Mouse (Mus musculus) MEL (cell line): ENCODE measurements at regions not wholly inside any gene's neighbourhood (a gene's known extent, or its start where the extent isn't known, plus 50 kb on each side); places are given as distances from the start of the nearest gene placed in this dataset.

Experiments used
- DNase-seq: peaks from one replicate; pipeline ENCODE4 v3.0.0; 2011; ENCODE audit warnings: low read depth, low spot score
- H3K27ac ChIP-seq: 2 replicates; pipeline ENCODE4 v1.5.1; 2012; ENCODE audit warnings: low read depth, mild to moderate bottlenecking, control low read depth, low read length, moderate library complexity; ENCODE audit not compliant: control insufficient read depth
- H3K27me3 ChIP-seq, 2 experiments: fragments of 150-350 bp in 1 of 2; sonication (generic) in 1 of 2; 2 replicates each; pipeline ENCODE4 v1.6.1; 2012; ENCODE audit warnings: low read length in 2 of 2, mild to moderate bottlenecking in 2 of 2, improper control_type of control experiment in 1 of 2, moderate library complexity in 1 of 2; ENCODE audit not compliant: insufficient read depth in 2 of 2, control insufficient read depth in 1 of 2
- H3K36me3 ChIP-seq, 2 experiments: 2 replicates each; pipeline ENCODE4 v1.6.1; 2012 to 2014; ENCODE audit warnings: low read length in 2 of 2, improper control_type of control experiment in 1 of 2, inconsistent platforms in 1 of 2, mild to moderate bottlenecking in 1 of 2; ENCODE audit not compliant: insufficient read depth in 2 of 2, control insufficient read depth in 1 of 2
- H3K4me1 ChIP-seq, 2 experiments: fragments of 150-350 bp in 1 of 2; sonication (generic) in 1 of 2; 2 replicates each; pipeline ENCODE4 v1.6.1; 2012; ENCODE audit warnings: low read length in 2 of 2, improper control_type of control experiment in 1 of 2, mild to moderate bottlenecking in 1 of 2; ENCODE audit not compliant: insufficient read depth in 2 of 2, control insufficient read depth in 1 of 2
- H3K4me3 ChIP-seq, 2 experiments: fragments of 150-350 bp in 1 of 2; sonication (generic) in 1 of 2; 2 replicates each; pipeline ENCODE4 v1.5.1; 2012; ENCODE audit warnings: low read depth in 2 of 2, low read length in 2 of 2, mild to moderate bottlenecking in 2 of 2, moderate library complexity in 2 of 2, control low read depth in 1 of 2, improper control_type of control experiment in 1 of 2; ENCODE audit not compliant: control insufficient read depth in 1 of 2, insufficient read depth in 1 of 2
- H3K79me2 ChIP-seq: 2 replicates; pipeline ENCODE4 v1.6.1; 2012; ENCODE audit warnings: mild to moderate bottlenecking, low read length, moderate library complexity; ENCODE audit not compliant: control insufficient read depth, poor library complexity, insufficient read depth
- H3K9ac ChIP-seq: 2 replicates; pipeline ENCODE4 v1.6.1; 2012; ENCODE audit warnings: low read depth, mild to moderate bottlenecking, control low read depth, low read length, moderate library complexity; ENCODE audit not compliant: control insufficient read depth, poor library complexity, severe bottlenecking
- H3K9me3 ChIP-seq: fragments of 150-350 bp; sonication (generic); replicated peaks from 2 replicates; pipeline ENCODE4 v1.6.1; 2012; ENCODE audit warnings: mild to moderate bottlenecking, low read length, improper control_type of control experiment, moderate library complexity; ENCODE audit not compliant: insufficient read depth
- E2F4 ChIP-seq: IDR thresholded peaks from 2 replicates; pipeline ENCODE4 v1.6.1; 2011; ENCODE audit warnings: low read depth, low read length, improper control_type of control experiment, borderline replicate concordance
- EP300 ChIP-seq, 2 experiments: IDR thresholded peaks; 2 replicates each; pipeline ENCODE4 v1.6.1; 2011; ENCODE audit warnings: improper control_type of control experiment in 2 of 2, low read length in 2 of 2, low read depth in 1 of 2, mild to moderate bottlenecking in 1 of 2
- GATA1 ChIP-seq: IDR thresholded peaks from 2 replicates; pipeline ENCODE4 v1.6.1; 2011; ENCODE audit warnings: low read depth, low read length, improper control_type of control experiment
- HCFC1 ChIP-seq: IDR thresholded peaks from 2 replicates; pipeline ENCODE4 v1.6.1; 2012; ENCODE audit warnings: low read depth, mild to moderate bottlenecking, inconsistent platforms, low read length, improper control_type of control experiment, moderate library complexity
- MAFK ChIP-seq: IDR thresholded peaks from 2 replicates; pipeline ENCODE4 v1.6.1; 2011; ENCODE audit warnings: low read depth, mild to moderate bottlenecking, low read length, improper control_type of control experiment, borderline replicate concordance
- MXI1 ChIP-seq: IDR thresholded peaks from 2 replicates; pipeline ENCODE4 v1.6.1; 2011; ENCODE audit warnings: mild to moderate bottlenecking, low read depth, low read length, improper control_type of control experiment
- POLR2A ChIP-seq, 2 experiments: IDR thresholded peaks; 2 replicates each; pipeline ENCODE4 v1.6.1; 2011 to 2012; ENCODE audit warnings: low read length in 2 of 2, mild to moderate bottlenecking in 2 of 2, control low read depth in 1 of 2, improper control_type of control experiment in 1 of 2, low read depth in 1 of 2, moderate library complexity in 1 of 2; ENCODE audit not compliant: control insufficient read depth in 1 of 2, insufficient read depth in 1 of 2, poor library complexity in 1 of 2
- POLR2AphosphoS2 ChIP-seq: IDR thresholded peaks from 2 replicates; pipeline ENCODE4 v1.6.1; 2011; ENCODE audit warnings: low read length, improper control_type of control experiment
- POLR2AphosphoS5 ChIP-seq: IDR thresholded peaks from 2 replicates; pipeline ENCODE4 v1.6.1; 2012; ENCODE audit warnings: low read depth, borderline replicate concordance, mild to moderate bottlenecking, inconsistent platforms, low read length, moderate library complexity, mixed read lengths
- RCOR1 ChIP-seq: IDR thresholded peaks from 2 replicates; pipeline ENCODE4 v1.6.1; 2012; ENCODE audit warnings: low read depth, mild to moderate bottlenecking, inconsistent platforms, low read length, improper control_type of control experiment
- SMC3 ChIP-seq: IDR thresholded peaks from 2 replicates; pipeline ENCODE4 v1.6.1; 2011; ENCODE audit warnings: low read depth, low read length, improper control_type of control experiment
- TAL1 ChIP-seq: IDR thresholded peaks from 2 replicates; pipeline ENCODE4 v1.6.1; 2012; ENCODE audit warnings: mild to moderate bottlenecking, inconsistent platforms, low read length, moderate library complexity, mixed read lengths
- TCF12 ChIP-seq: IDR thresholded peaks from 2 replicates; pipeline ENCODE4 v1.6.1; 2014; ENCODE audit warnings: low read depth, mild to moderate bottlenecking, inconsistent platforms, low read length, improper control_type of control experiment, moderate library complexity
- UBTF ChIP-seq: IDR thresholded peaks from 2 replicates; pipeline ENCODE4 v1.6.1; 2012; ENCODE audit warnings: low read depth, mild to moderate bottlenecking, inconsistent platforms, low read length, improper control_type of control experiment, moderate library complexity, borderline replicate concordance; ENCODE audit not compliant: insufficient read depth
- USF1 ChIP-seq: IDR thresholded peaks from 2 replicates; pipeline ENCODE4 v1.6.1; 2014; ENCODE audit warnings: low read depth, mild to moderate bottlenecking, inconsistent platforms, low read length, improper control_type of control experiment, moderate library complexity
- ZMIZ1 ChIP-seq: IDR thresholded peaks from 2 replicates; pipeline ENCODE4 v1.6.1; 2012; ENCODE audit warnings: low read depth, mild to moderate bottlenecking, inconsistent platforms, low read length, improper control_type of control experiment, moderate library complexity

DNA sequence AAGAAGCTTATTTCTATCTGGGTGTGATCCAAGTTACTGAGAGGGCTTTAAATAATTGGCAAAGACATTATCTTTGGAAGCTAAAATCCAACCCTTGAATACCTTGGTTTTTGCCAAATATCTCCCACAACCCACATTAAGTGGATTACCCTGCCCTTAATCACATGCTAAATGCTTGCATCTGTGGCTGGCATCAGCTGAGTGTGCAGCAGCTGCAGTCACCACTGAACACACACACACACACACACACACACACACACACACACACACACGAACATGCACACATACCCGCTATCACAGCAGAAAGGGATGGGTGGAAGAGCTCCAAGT, 124.7 kb upstream of the Cpeb2 start (continued):
- no peak for TF ChIP-seq HCFC1

- no peaks in the 10 kb centered on the region for H3K9me3 ChIP-seq
- DNase-seq = no peak
- H3K9ac ChIP-seq = no peak overlapping the region
- H3K27me3 ChIP-seq = no peaks in the 10 kb centered on the region
- no peak overlapping the region for H3K27ac ChIP-seq
- H3K4me1 ChIP-seq = peaks cover 35 to 44% of the 10 kb centered on the region in 2 experiments
- TF ChIP-seq ZMIZ1 (no peak), GATA1 (no peak), MXI1 (no peak), POLR2AphosphoS2 (no peak), RCOR1 (no peak), USF1 (no peak), POLR2AphosphoS5 (no peak), TCF12 (no peak), SMC3 (no peak), E2F4 (no peak)
- TF ChIP-seq, all 39 proteins: peak for 0
- Histone ChIP-seq H3K36me3 (peaks cover 0 to 37% of the 10 kb centered on the region in 2 experiments; a peak in 2 of 4 replicates), H3K4me3 (no peak overlapping the region), H3K79me2 (no peaks in the 10 kb centered on the region)
Observed at GRCm38 (mm10) chr5:43110122-43110521, 122.8 kb upstream of the Cpeb2 start.

DNA sequence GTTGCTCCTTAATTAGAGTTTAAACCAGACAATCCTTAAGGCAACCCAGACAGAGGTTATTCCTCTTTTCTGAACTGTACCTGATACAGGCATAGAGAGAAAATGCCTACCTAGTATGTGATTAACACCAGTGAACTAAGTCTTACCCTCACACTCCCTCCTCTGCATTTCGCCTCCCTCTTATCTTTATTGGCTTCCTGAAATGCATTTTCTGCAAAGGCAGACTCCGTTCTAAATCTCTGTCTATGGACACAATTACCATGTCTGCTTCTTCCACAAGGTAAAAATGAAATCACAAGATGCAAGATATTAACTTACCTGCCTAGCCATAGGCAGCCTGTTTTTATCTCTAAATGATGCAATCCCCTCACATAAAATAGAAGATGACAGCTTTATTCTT, 121.2 kb upstream of the Cpeb2 start:
- H3K4me3 ChIP-seq = no peak overlapping the region
- peaks cover 0 to 22% of the 10 kb centered on the region in 2 experiments; a peak in 2 of 4 replicates for H3K36me3 ChIP-seq
- H3K4me1 ChIP-seq = peaks cover 19 to 28% of the 10 kb centered on the region in 2 experiments
- H3K9me3 ChIP-seq = no peaks in the 10 kb centered on the region
- H3K9ac ChIP-seq = no peak overlapping the region
- no peaks in the 10 kb centered on the region for H3K79me2 ChIP-seq
- H3K27ac ChIP-seq = no peak overlapping the region
- no peak for DNase-seq
- no peak for TF ChIP-seq MAFK
- no peak for TF ChIP-seq HCFC1
- peak in 1 of 2 experiments; percentile 51; a peak in 1 of 4 replicates for TF ChIP-seq EP300 (IDR thresholded peaks at IDR 0.05; ENCODE audit: low read depth in 1 of 2, low read length in 2 of 2)
- no peak for TF ChIP-seq TAL1
- TF ChIP-seq RCOR1 = peak; percentile 60
- TF ChIP-seq POLR2A (IDR thresholded peaks at IDR 0.05; ENCODE audit: control insufficient read depth in 1 of 2, insufficient read depth in 1 of 2, low read depth in 1 of 2, low read length in 2 of 2, poor library complexity in 1 of 2) = no peak
- peak; percentile 62 for TF ChIP-seq GATA1
- TF ChIP-seq UBTF = no peak
- H3K27me3 ChIP-seq = no peaks in the 10 kb centered on the region
